Mouse (Mus musculus) heart, embryonic 10.5 days (tissue): Measurements from ENCODE around the gene Anapc11. TPM values are rescaled to one million over a fixed set of nuclear protein-coding genes. Genes with fewer than 3 reads are reported as not detected.
A peak's percentile ranks its signal among the peaks of the same experiment; 100 is the strongest.

Experiments used
- DNase-seq: peaks from one replicate; pipeline ENCODE4 v3.0.0-alpha.2; 2017; ENCODE audit warnings: low spot score
- H3K27ac ChIP-seq: fragments of 300-500 bp; sonication (generic); 2 replicates; pipeline ENCODE4 v1.5.1; 2016; ENCODE audit warnings: mild to moderate bottlenecking
- H3K27me3 ChIP-seq: fragments of 300-500 bp; sonication (generic); 2 replicates; pipeline ENCODE4 v1.6.1; 2016; ENCODE audit warnings: mild to moderate bottlenecking; ENCODE audit not compliant: poor library complexity, insufficient read depth, severe bottlenecking
- H3K36me3 ChIP-seq: fragments of 300-500 bp; sonication (generic); 2 replicates; pipeline ENCODE4 v1.6.1; 2016; ENCODE audit warnings: mild to moderate bottlenecking, moderate library complexity
- H3K4me1 ChIP-seq: fragments of 300-500 bp; sonication (generic); 2 replicates; pipeline ENCODE4 v1.6.1; 2016; ENCODE audit warnings: mild to moderate bottlenecking
- H3K4me3 ChIP-seq: fragments of 300-500 bp; sonication (generic); 2 replicates; pipeline ENCODE4 v1.5.1; 2016; ENCODE audit warnings: mild to moderate bottlenecking, moderate library complexity
- H3K9me3 ChIP-seq: fragments of 300-500 bp; sonication (generic); 2 replicates; pipeline ENCODE4 v1.6.1; 2016; ENCODE audit warnings: mild to moderate bottlenecking, moderate library complexity
- WGBS: fragments of 180-500 bp; shearing (Covaris S2); methylation state at CpG from one replicate; pipeline ENCODE4 v1.1.7; 2016; 5-methylcytosine and 5-hydroxymethylcytosine counted together
- polyA plus RNA-seq: library from polyadenylated mRNA; unstranded; fragments of >200 nt; fragmentation: Nextera tagmentation; extraction: Ambion mirVana; gene quantifications from 2 replicates; pipeline ENCODE4 v1.2.1, GENCODE M21; 2016

Gene Anapc11
- polyA plus RNA-seq, 1 experiment from 2014 or later: 186 TPM

- Histone ChIP-seq H3K4me3 (peak overlapping the region; percentile 99), H3K4me1 (peaks cover 27% of the 10 kb centered on the region), H3K9me3 (no peaks in the 10 kb centered on the region), H3K27me3 (no peaks in the 10 kb centered on the region), H3K36me3 (peaks cover 69% of the 10 kb centered on the region), H3K27ac (peak overlapping the region; percentile 98)
- no peak for DNase-seq
- 50% methylated on average over 17 of the region's 17 CpGs for WGBS
These were observed 849 bp downstream of the Anapc11 start for GRCm38 (mm10) chr11:120598990-120599549.

GRCm38 (mm10) chr11:120600716-120601115 is 2.5 kb downstream of the Anapc11 start:
- Histone ChIP-seq H3K9me3 (no peaks in the 10 kb centered on the region), H3K36me3 (peaks cover 70% of the 10 kb centered on the region), H3K4me1 (peaks cover 27% of the 10 kb centered on the region), H3K27ac (no peak overlapping the region), H3K4me3 (no peak overlapping the region), H3K27me3 (no peaks in the 10 kb centered on the region)
- DNase-seq: no peak
- WGBS: 94% methylated on average over 3 of the region's 3 CpGs

- no peaks in the 10 kb centered on the region for H3K9me3 ChIP-seq
- no peak overlapping the region for H3K4me3 ChIP-seq
- 77% methylated on average over 2 of the region's 2 CpGs for WGBS
- DNase-seq: no peak
- peaks cover 71% of the 10 kb centered on the region for H3K36me3 ChIP-seq
- peaks cover 13% of the 10 kb centered on the region for H3K27me3 ChIP-seq
- peak overlapping the region; percentile 37; the same call in 1 of the 2 replicates for H3K27ac ChIP-seq
- H3K4me1 ChIP-seq: peaks cover 23% of the 10 kb centered on the region
These were observed 5.3 kb downstream of the Anapc11 start for GRCm38 (mm10) chr11:120603545-120603944.

- 89% methylated on average over 7 of the region's 7 CpGs for WGBS
- Histone ChIP-seq H3K36me3 (peaks cover 78% of the 10 kb centered on the region), H3K4me3 (no peak overlapping the region; the same call in 1 of the 2 replicates), H3K27ac (no peak overlapping the region), H3K9me3 (no peaks in the 10 kb centered on the region), H3K4me1 (peaks cover 25% of the 10 kb centered on the region), H3K27me3 (peaks cover 25% of the 10 kb centered on the region)
- DNase-seq: no peak
These were observed 7.4 kb downstream of the Anapc11 start for GRCm38 (mm10) chr11:120605667-120606066.

- Histone ChIP-seq H3K27ac (peak overlapping the region; percentile 36; the same call in 1 of the 2 replicates), H3K36me3 (peaks cover 81% of the 10 kb centered on the region), H3K9me3 (no peaks in the 10 kb centered on the region), H3K4me3 (no peak overlapping the region), H3K27me3 (peaks cover 25% of the 10 kb centered on the region), H3K4me1 (peaks cover 25% of the 10 kb centered on the region)
- DNase-seq: no peak
- WGBS: 72% methylated on average over 4 of the region's 4 CpGs
These were observed 8.5 kb downstream of the Anapc11 start for GRCm38 (mm10) chr11:120606764-120607163.

GRCm38 (mm10) chr11:120608241-120609034 is 10.2 kb downstream of the Anapc11 start, which contains the start of gene Npb:
Npb (plus strand) TSS chr11:120608477.
- 7% methylated on average over 45 of the region's 45 CpGs for WGBS
- H3K27ac ChIP-seq: peak within 1 kb of the TSS; percentile 82
- H3K4me1 ChIP-seq: peaks cover 25% of the 10 kb centered on the region
- peaks cover 81% of the 10 kb centered on the region for H3K36me3 ChIP-seq
- peak within 1 kb of the TSS; percentile 59 for H3K4me3 ChIP-seq
- peaks cover 25% of the 10 kb centered on the region for H3K27me3 ChIP-seq
- DNase-seq: no peak
- H3K9me3 ChIP-seq: no peaks in the 10 kb centered on the region

GRCm38 (mm10) chr11:120609250-120609649 is 11.0 kb downstream of the Anapc11 start:
- WGBS: 35% methylated on average over 8 of the region's 8 CpGs
- H3K4me1 ChIP-seq: peaks cover 25% of the 10 kb centered on the region
- no peaks in the 10 kb centered on the region for H3K9me3 ChIP-seq
- peak; percentile 93 for DNase-seq
- peak overlapping the region; percentile 59 for H3K4me3 ChIP-seq
- H3K27ac ChIP-seq: peak overlapping the region; percentile 82
- H3K36me3 ChIP-seq: peaks cover 81% of the 10 kb centered on the region
- H3K27me3 ChIP-seq: peaks cover 25% of the 10 kb centered on the region

- H3K4me1 ChIP-seq: peaks cover 26% of the 10 kb centered on the region
- DNase-seq: no peak
- 79% methylated on average over 9 of the region's 9 CpGs for WGBS
- H3K27me3 ChIP-seq: peaks cover 25% of the 10 kb centered on the region
- peaks cover 79% of the 10 kb centered on the region for H3K36me3 ChIP-seq
- no peak overlapping the region for H3K4me3 ChIP-seq
- no peak overlapping the region for H3K27ac ChIP-seq
- no peaks in the 10 kb centered on the region for H3K9me3 ChIP-seq
These were observed 12.3 kb downstream of the Anapc11 start for GRCm38 (mm10) chr11:120610477-120611046.

- peak overlapping the region; percentile 2; the same call in 1 of the 2 replicates for H3K4me3 ChIP-seq
- peak; percentile 89 for DNase-seq
- 37% methylated on average over 6 of the region's 6 CpGs for WGBS
- peaks cover 38% of the 10 kb centered on the region for H3K4me1 ChIP-seq
- H3K36me3 ChIP-seq: peaks cover 66% of the 10 kb centered on the region
- H3K27ac ChIP-seq: no peak overlapping the region
- peaks cover 14% of the 10 kb centered on the region for H3K27me3 ChIP-seq
- no peaks in the 10 kb centered on the region for H3K9me3 ChIP-seq
These were observed 14.5 kb downstream of the Anapc11 start for GRCm38 (mm10) chr11:120612763-120613162.

- H3K36me3 ChIP-seq: peaks cover 74% of the 10 kb centered on the region
- no peak for DNase-seq
- H3K27ac ChIP-seq: no peak overlapping the region
- no peaks in the 10 kb centered on the region for H3K9me3 ChIP-seq
- peaks cover 12% of the 10 kb centered on the region for H3K27me3 ChIP-seq
- H3K4me1 ChIP-seq: peaks cover 34% of the 10 kb centered on the region
- no peak overlapping the region for H3K4me3 ChIP-seq
- WGBS: 82% methylated on average over 10 of the region's 10 CpGs
These were observed 15.3 kb downstream of the Anapc11 start for GRCm38 (mm10) chr11:120613481-120613972.

- H3K4me3 ChIP-seq: no peak overlapping the region
- no peak for DNase-seq
- WGBS: 89% methylated on average over 8 of the region's 8 CpGs
- peaks cover 78% of the 10 kb centered on the region for H3K36me3 ChIP-seq
- H3K27me3 ChIP-seq: peaks cover 10% of the 10 kb centered on the region
- peaks cover 30% of the 10 kb centered on the region for H3K4me1 ChIP-seq
- no peak overlapping the region for H3K27ac ChIP-seq
- H3K9me3 ChIP-seq: no peaks in the 10 kb centered on the region
These were observed 15.8 kb downstream of the Anapc11 start for GRCm38 (mm10) chr11:120613976-120614375.

- no peaks in the 10 kb centered on the region for H3K9me3 ChIP-seq
- peaks cover 20% of the 10 kb centered on the region for H3K4me1 ChIP-seq
- H3K36me3 ChIP-seq: peaks cover 77% of the 10 kb centered on the region
- 86% methylated on average over 6 of the region's 6 CpGs for WGBS
- no peaks in the 10 kb centered on the region; the same call in 1 of the 2 replicates for H3K27me3 ChIP-seq
- no peak for DNase-seq
- no peak overlapping the region for H3K4me3 ChIP-seq
- H3K27ac ChIP-seq: no peak overlapping the region
These were observed 16.9 kb downstream of the Anapc11 start for GRCm38 (mm10) chr11:120615167-120615566.
